Mouse (Mus musculus): ENCODE measurements around the gene Trip11. TPM values are rescaled to one million over a fixed set of nuclear protein-coding genes. Genes with fewer than 3 reads are reported as not detected.

The Trip11 gene
- total RNA-seq, 1 experiment from 2014 or later: 121 TPM

- no peak for ATAC-seq (ENCODE audit: extremely low read depth, insufficient number of reproducible peaks, low FRiP score, poor library complexity, severe bottlenecking)
Observed at GRCm38 (mm10) chr12:101794458-101794857, 118.6 kb downstream of the Trip11 start.

- ATAC-seq (ENCODE audit: extremely low read depth, insufficient number of reproducible peaks, low FRiP score, poor library complexity, severe bottlenecking): no peak
Observed at GRCm38 (mm10) chr12:101793221-101793621, 119.8 kb downstream of the Trip11 start.

GRCm38 (mm10) chr12:101792684-101793083 is 120.4 kb downstream of the Trip11 start:
- no peak for ATAC-seq (ENCODE audit: extremely low read depth, insufficient number of reproducible peaks, low FRiP score, poor library complexity, severe bottlenecking)

- no peak for ATAC-seq (ENCODE audit: extremely low read depth, insufficient number of reproducible peaks, low FRiP score, poor library complexity, severe bottlenecking)
Observed at GRCm38 (mm10) chr12:101789767-101790166, 123.3 kb downstream of the Trip11 start.

GRCm38 (mm10) chr12:101789250-101789649 is 123.8 kb downstream of the Trip11 start:
- no peak for ATAC-seq (ENCODE audit: extremely low read depth, insufficient number of reproducible peaks, low FRiP score, poor library complexity, severe bottlenecking)

Other genes starting within 250 kb of the Trip11 start
- gene Tc2n, start 194.7 kb downstream of the Trip11 start, total RNA-seq (2017): 0.81 TPM in 1 of 2 replicates, not detected in the other
- gene Fbln5, start 94.2 kb downstream of the Trip11 start, total RNA-seq (2017): not detected in 2 replicates
- 59.1 and 60.3 TPM in 2 replicates for gene Atxn3, start 45.0 kb upstream of the Trip11 start, total RNA-seq (2017)
- gene Cpsf2, start 62.7 kb upstream of the Trip11 start, total RNA-seq (2017): 63.7 and 64.7 TPM in 2 replicates
- not detected in 2 replicates for gene Slc24a4, start 215.5 kb upstream of the Trip11 start, total RNA-seq (2017)